Mouse (Mus musculus): ENCODE measurements around the gene Cpxm2.

DNA sequence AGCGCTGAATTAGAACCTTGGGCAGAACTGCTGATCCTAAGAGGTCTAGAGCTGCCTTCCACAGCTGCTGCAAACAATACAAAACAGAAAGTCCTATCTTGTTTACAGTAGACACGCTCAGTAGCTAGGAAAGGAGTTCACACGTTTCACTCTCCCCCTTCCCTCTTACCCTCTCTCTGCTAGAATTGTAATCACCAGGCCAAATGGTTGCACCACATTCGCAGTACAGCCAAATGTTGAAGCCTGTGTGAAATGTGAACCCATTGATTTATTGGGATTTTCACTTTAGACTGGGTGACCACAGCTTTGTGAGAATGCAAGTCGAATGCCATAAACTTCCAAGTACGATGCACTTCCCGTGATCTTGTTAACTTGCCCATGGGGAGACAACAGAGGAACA is 59.9 kb downstream of the Cpxm2 start:
- no peak for TF ChIP-seq POLR2A (IDR thresholded peaks at IDR 0.05; ENCODE audit: borderline replicate concordance, extremely low read depth, insufficient read depth, insufficient read length, poor library complexity, severe bottlenecking)
- TF ChIP-seq CTCF (IDR thresholded peaks at IDR 0.05; ENCODE audit: borderline replicate concordance, extremely low read depth, insufficient read depth, insufficient read length) = no peak

All from brain, embryonic 14.5 days (tissue).